Mouse (Mus musculus) small intestine, adult 2 months (tissue): Measurements from ENCODE around the gene Olfr1200. TPM values are rescaled to one million over a fixed set of nuclear protein-coding genes. Genes with fewer than 3 reads are reported as not detected.

Experiments
- H3K27ac ChIP-seq: fragments of 200-500 bp; 2 replicates; pipeline ENCODE4 v1.5.1; 2012; ENCODE audit warnings: low read depth, low read length, control low read depth, inconsistent platforms; ENCODE audit not compliant: insufficient read depth
- H3K27me3 ChIP-seq: fragments of 200-500 bp; 2 replicates; pipeline ENCODE4 v1.6.1; 2012; ENCODE audit warnings: mild to moderate bottlenecking, moderate library complexity, low read length, inconsistent platforms; ENCODE audit not compliant: control insufficient read depth, insufficient read depth
- H3K36me3 ChIP-seq: fragments of 200-500 bp; 2 replicates; pipeline ENCODE4 v1.6.1; 2012; ENCODE audit warnings: mild to moderate bottlenecking, low read length, control low read depth, inconsistent platforms; ENCODE audit not compliant: control insufficient read depth, insufficient read depth
- H3K4me1 ChIP-seq: fragments of 200-500 bp; 2 replicates; pipeline ENCODE4 v1.6.1; 2012; ENCODE audit warnings: low read length, inconsistent platforms, mixed read lengths; ENCODE audit not compliant: control insufficient read depth, insufficient read depth, insufficient read length
- H3K4me3 ChIP-seq: fragments of 200-500 bp; 2 replicates; pipeline ENCODE4 v1.5.1; 2012; ENCODE audit warnings: low read depth, mild to moderate bottlenecking, control low read depth, inconsistent platforms, low read length, moderate library complexity
- CTCF ChIP-seq: fragments of 200-500 bp; IDR thresholded peaks from 2 replicates; pipeline ENCODE4 v1.5.1; 2012; ENCODE audit warnings: low read depth, mild to moderate bottlenecking, control low read depth, inconsistent platforms, low read length, moderate library complexity, mixed read lengths; ENCODE audit not compliant: insufficient replicate concordance, insufficient read length; ENCODE audit errors: extremely low read depth
- POLR2A ChIP-seq: fragments of 200-500 bp; IDR thresholded peaks from 2 replicates; pipeline ENCODE4 v1.6.1; 2012; ENCODE audit warnings: low read depth, mild to moderate bottlenecking, control low read depth, inconsistent platforms, low read length, moderate library complexity
- WGBS: fragments of 180-500 bp; shearing (Covaris S2); methylation state at CpG from one replicate; pipeline ENCODE4 v1.1.7; 2018; 5-methylcytosine and 5-hydroxymethylcytosine counted together
- polyA plus RNA-seq: library from polyadenylated mRNA; depleted of rRNA; stranded (reverse); fragments of >200 nt; gene quantifications from 2 replicates; pipeline ENCODE4 v1.2.3, GENCODE M21; 2012; rRNA removed

The Olfr1200 gene
- not detected in 2 replicates for polyA plus RNA-seq

DNA sequence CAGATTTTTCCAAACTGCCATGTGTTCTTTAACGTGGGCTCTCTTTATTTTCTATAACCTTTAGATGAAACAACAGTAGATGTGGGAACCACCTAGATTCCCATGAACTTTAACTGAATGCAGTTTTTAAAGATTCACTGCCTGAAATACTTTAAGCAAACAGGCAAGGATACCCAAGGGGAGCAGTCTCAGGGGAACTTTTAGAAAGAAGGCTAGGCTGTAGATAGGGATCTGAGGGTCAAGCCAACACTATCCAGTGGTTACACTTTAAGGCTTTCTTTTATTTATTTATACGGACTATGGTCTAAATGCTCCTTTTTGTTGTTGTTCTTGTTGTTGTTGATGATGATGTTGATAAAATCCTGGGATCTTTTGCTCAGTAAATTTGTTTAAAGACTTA is at the start of gene Olfr1200:
TSS of gene Olfr1200 (minus strand) at position 101 of the 400 bp plus-strand sequence.
- H3K4me3 ChIP-seq = no peak within 1 kb of the TSS
- TF ChIP-seq CTCF = no peak
- no peak for TF ChIP-seq POLR2A
- H3K27ac ChIP-seq = no peak within 1 kb of the TSS
- H3K36me3 ChIP-seq = no peaks in the 10 kb centered on the region
- WGBS = 69% methylated on average over 2 of the region's 2 CpGs
- no peaks in the 10 kb centered on the region for H3K27me3 ChIP-seq
- H3K4me1 ChIP-seq = no peaks in the 10 kb centered on the region

DNA sequence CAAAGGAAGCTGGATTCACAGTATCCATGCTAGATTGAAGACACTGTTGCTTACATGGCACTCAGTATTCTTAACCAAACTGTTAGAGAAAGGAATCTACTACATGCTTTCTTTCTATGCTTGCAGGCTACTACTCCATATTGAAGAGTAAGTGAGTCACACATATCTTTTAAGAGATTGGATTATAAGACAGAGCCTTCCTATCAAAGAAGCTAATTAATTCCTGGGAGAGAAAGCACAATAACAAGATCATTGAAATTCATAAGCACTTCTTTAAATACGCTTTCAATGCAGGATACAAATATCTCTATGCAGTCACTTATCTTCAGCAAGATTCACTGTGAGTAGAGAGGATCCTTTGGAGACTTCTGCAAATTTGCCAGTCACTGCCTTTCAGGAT is 43.9 kb upstream of the Olfr1200 start, which contains the start of gene Olfr1202:
TSS of gene Olfr1202 (plus strand) at position 301 of the 400 bp plus-strand sequence.
- Histone ChIP-seq H3K27me3 (no peaks in the 10 kb centered on the region), H3K4me3 (no peak within 1 kb of the TSS), H3K4me1 (no peaks in the 10 kb centered on the region), H3K36me3 (no peaks in the 10 kb centered on the region), H3K27ac (no peak within 1 kb of the TSS)
- WGBS = 75% methylated on average over 1 of the region's 1 CpGs
- TF ChIP-seq POLR2A (no peak), CTCF (no peak)

DNA sequence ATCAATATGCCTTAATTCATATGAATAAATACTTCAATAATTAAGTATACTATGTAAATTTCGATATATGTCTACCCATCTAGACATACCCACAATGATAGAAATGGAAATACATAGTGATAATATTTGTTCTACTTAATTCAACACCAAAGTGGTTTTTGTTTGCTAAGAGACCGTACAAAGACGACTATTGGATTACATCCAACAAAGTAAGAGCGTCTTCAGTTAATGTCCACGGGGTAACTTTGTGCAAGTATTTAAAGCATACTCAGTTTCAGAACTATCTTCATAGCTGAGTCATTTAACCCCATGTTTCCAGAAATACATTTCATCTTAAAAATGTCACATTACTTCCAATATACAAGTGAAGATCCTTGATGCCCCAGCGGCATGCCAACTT is 22.4 kb upstream of the Olfr1200 start, which contains the start of gene Olfr1201:
TSS of gene Olfr1201 (plus strand) at position 301 of the 400 bp plus-strand sequence.
- no peaks in the 10 kb centered on the region for H3K27me3 ChIP-seq
- H3K27ac ChIP-seq = no peak within 1 kb of the TSS
- no peaks in the 10 kb centered on the region for H3K4me1 ChIP-seq
- TF ChIP-seq POLR2A (no peak), CTCF (no peak)
- H3K36me3 ChIP-seq = no peaks in the 10 kb centered on the region
- WGBS = 74% methylated on average over 6 of the region's 6 CpGs
- H3K4me3 ChIP-seq = no peak within 1 kb of the TSS

DNA sequence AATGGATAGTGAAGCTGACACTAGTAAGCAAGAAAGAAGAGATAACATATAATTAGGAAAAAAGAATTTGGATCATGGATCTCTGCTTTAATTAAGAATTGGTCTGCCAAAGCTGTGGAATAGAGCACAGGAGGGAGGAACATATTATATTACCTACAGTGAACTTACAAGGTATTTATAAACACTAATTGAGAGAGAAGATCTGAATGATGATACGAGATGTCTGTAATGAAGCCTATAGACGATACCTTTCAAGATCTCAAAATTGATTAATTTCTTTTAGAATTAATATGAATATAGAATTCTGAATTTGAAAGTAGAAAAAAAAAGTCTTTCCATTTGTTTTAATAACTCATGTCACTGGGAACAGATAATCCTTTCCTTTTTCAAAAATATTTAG is 9.9 kb downstream of the Olfr1200 start, which contains the start of gene Olfr1199:
TSS of gene Olfr1199 (minus strand) at position 101 of the 400 bp plus-strand sequence.
- Histone ChIP-seq H3K36me3 (no peaks in the 10 kb centered on the region), H3K4me1 (no peaks in the 10 kb centered on the region), H3K4me3 (no peak within 1 kb of the TSS), H3K27me3 (no peaks in the 10 kb centered on the region), H3K27ac (no peak within 1 kb of the TSS)
- TF ChIP-seq POLR2A (no peak), CTCF (no peak)
- 80% methylated on average over 2 of the region's 2 CpGs for WGBS

DNA sequence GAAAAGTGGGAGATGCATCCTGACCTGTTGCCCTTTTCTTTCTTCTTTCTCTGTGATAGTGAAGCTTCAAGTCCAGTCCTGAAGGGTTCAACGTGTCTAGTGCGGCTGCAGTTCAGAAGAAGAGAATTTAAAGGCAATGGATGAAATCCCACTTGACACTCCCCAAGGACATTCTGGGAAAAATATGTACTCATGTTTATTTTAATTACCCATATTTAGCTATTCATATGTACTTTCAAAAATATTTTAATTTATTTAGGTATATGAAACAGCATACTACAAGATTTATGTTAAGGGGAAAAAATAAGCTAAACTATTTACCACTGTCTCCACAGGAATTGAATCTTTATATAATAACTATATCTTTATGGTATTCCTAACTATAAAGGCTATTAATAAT is 19.0 kb downstream of the Olfr1200 start, which contains the start of gene Olfr1198:
TSS of gene Olfr1198 (minus strand) at position 101 of the 400 bp plus-strand sequence.
- no peak for TF ChIP-seq CTCF
- TF ChIP-seq POLR2A = no peak
- Histone ChIP-seq H3K27me3 (no peaks in the 10 kb centered on the region), H3K27ac (no peak within 1 kb of the TSS), H3K36me3 (no peaks in the 10 kb centered on the region), H3K4me1 (no peaks in the 10 kb centered on the region), H3K4me3 (no peak within 1 kb of the TSS)
- 90% methylated on average over 2 of the region's 2 CpGs for WGBS

DNA sequence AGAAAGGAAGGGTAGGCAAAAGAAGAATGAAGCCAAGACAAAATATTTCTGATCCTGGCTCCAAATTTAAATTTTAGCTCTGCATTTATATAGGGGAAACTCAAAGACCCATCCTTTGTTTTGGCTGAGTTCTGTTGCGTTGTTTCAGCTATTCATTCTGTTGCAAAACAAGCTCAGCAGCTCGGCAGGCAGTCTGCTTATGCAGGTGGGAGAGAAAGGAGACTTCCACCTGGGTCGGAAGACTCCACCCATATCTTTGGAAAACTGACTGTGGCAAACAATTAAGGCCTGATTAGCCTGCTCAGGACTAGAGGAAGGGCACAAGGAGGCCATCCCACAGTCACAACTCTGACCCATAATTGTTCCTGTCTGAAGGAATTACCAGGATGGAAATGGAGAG is 26.9 kb downstream of the Olfr1200 start:
- Histone ChIP-seq H3K4me3 (no peak overlapping the region), H3K27ac (no peak overlapping the region), H3K36me3 (no peaks in the 10 kb centered on the region), H3K4me1 (no peaks in the 10 kb centered on the region), H3K27me3 (no peaks in the 10 kb centered on the region)
- WGBS = 63% methylated on average over 3 of the region's 3 CpGs
- TF ChIP-seq POLR2A (no peak), CTCF (no peak)

DNA sequence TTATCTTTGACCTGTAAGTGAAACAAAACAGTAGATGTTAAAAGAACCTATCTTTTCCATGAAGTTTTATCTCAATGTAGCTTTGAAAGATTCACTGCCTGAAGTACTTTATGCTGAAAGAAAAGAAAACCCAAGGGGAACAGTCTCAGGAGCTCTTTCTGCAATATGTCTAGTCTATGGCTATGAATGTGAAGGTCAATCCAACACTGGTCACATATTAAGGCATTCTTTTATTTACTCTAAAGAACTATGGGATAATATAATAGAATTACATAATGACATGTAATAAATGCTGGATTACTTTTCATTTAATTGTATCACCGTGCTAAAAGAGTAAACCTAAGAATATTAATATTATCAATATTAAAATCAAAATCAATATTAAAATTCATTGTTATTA is 38.0 kb downstream of the Olfr1200 start, which contains the start of gene Olfr1197:
TSS of gene Olfr1197 (minus strand) at position 101 of the 400 bp plus-strand sequence.
- no peaks in the 10 kb centered on the region for H3K27me3 ChIP-seq
- H3K4me1 ChIP-seq = no peaks in the 10 kb centered on the region
- no peak within 1 kb of the TSS for H3K27ac ChIP-seq
- TF ChIP-seq POLR2A = no peak
- TF ChIP-seq CTCF = no peak
- no peaks in the 10 kb centered on the region for H3K36me3 ChIP-seq
- WGBS = 65% methylated on average over 1 of the region's 1 CpGs
- H3K4me3 ChIP-seq = no peak within 1 kb of the TSS

Other genes with a start within 250 kb of the Olfr1200 start
- gene Olfr1188, start 213.6 kb downstream of the Olfr1200 start, polyA plus RNA-seq = not detected in 2 replicates
- gene Olfr1189, start 184.0 kb downstream of the Olfr1200 start, polyA plus RNA-seq = not detected in 2 replicates
- gene Olfr1191-ps1, start 129.9 kb downstream of the Olfr1200 start, polyA plus RNA-seq = not detected in 2 replicates
- gene Olfr1192-ps1, start 122.0 kb downstream of the Olfr1200 start, polyA plus RNA-seq = not detected in 2 replicates
- not detected in 2 replicates for gene Olfr1193, start 94.9 kb downstream of the Olfr1200 start, polyA plus RNA-seq
- gene Olfr1195, start 81.3 kb downstream of the Olfr1200 start, polyA plus RNA-seq = not detected in 2 replicates
- not detected in 2 replicates for gene Olfr1196, start 65.9 kb downstream of the Olfr1200 start, polyA plus RNA-seq
- gene Olfr1197, start 38.1 kb downstream of the Olfr1200 start, polyA plus RNA-seq = not detected in 2 replicates
- not detected in 2 replicates for gene Olfr1198, start 19.1 kb downstream of the Olfr1200 start, polyA plus RNA-seq
- gene Olfr1199, start 10.0 kb downstream of the Olfr1200 start, polyA plus RNA-seq = not detected in 2 replicates
- gene Olfr1201, start 22.5 kb upstream of the Olfr1200 start, polyA plus RNA-seq = not detected in 2 replicates
- gene Olfr1202, start 44.0 kb upstream of the Olfr1200 start, polyA plus RNA-seq = not detected in 2 replicates
- not detected in 2 replicates for gene Olfr1205, start 59.2 kb upstream of the Olfr1200 start, polyA plus RNA-seq
- gene Olfr1204, start 78.8 kb upstream of the Olfr1200 start, polyA plus RNA-seq = not detected in 2 replicates
- not detected in 2 replicates for gene Olfr1206, start 92.7 kb upstream of the Olfr1200 start, polyA plus RNA-seq
- not detected in 2 replicates for gene Olfr1208, start 131.8 kb upstream of the Olfr1200 start, polyA plus RNA-seq
- gene Olfr1209, start 144.7 kb upstream of the Olfr1200 start, polyA plus RNA-seq = not detected in 2 replicates
- gene Olfr1211, start 167.6 kb upstream of the Olfr1200 start, polyA plus RNA-seq = not detected in 2 replicates
- not detected in 2 replicates for gene Olfr1212, start 183.5 kb upstream of the Olfr1200 start, polyA plus RNA-seq
- gene Gm13762, start 209.8 kb upstream of the Olfr1200 start, polyA plus RNA-seq = not detected in 2 replicates
- not detected in 2 replicates for gene Olfr1214, start 222.2 kb upstream of the Olfr1200 start, polyA plus RNA-seq
- not detected in 2 replicates for gene Olfr1215, start 236.5 kb upstream of the Olfr1200 start, polyA plus RNA-seq
- gene Olfr1216, start 247.9 kb upstream of the Olfr1200 start, polyA plus RNA-seq = not detected in 2 replicates